8 mouse cellular contexts compared by ENCODE assay signal in genomic region chr5:123326751-123327148, GRCm38 (mm10). TPM values are rescaled to one million over a fixed set of nuclear protein-coding genes. Genes with fewer than 3 reads are reported as not detected.
DNase-seq lines count a peak whose midpoint lies in the region; ATAC-seq and TF ChIP-seq lines count a peak whose summit lies in the region.

No protein-coding gene starts in this region.

- in situ Hi-C loops in CH12.LX (cut with MboI; ENCODE audit: low pct_ligation_motif_present, low pct_unique_long_range_greater_than_20kb, low sequenced_read_pairs), result no loop called here

- 0 out of 2 replicates have a peak, but pooled peaks cover 7% of the 10 kb centered on the region for H3K4me1 ChIP-seq in forebrain, postnatal 0 days (ENCODE audit: insufficient read depth)
- peaks cover 22% of the 10 kb centered on the region for H3K4me1 ChIP-seq in forebrain, embryonic 13.5 days
- peaks cover 11 to 37% of the 10 kb centered on the region in 2 experiments for H3K4me1 ChIP-seq in CH12.LX (ENCODE audit: control insufficient read depth in 1 of 2, insufficient read depth in 2 of 2)

- H3ac ChIP-seq in myocyte (ENCODE audit: control insufficient read depth, insufficient read length), result no peak overlapping the region

- no peak for TF ChIP-seq EP300 in CH12.LX (IDR thresholded peaks at IDR 0.05; ENCODE audit: low read length)

- no peaks in the 10 kb centered on the region for H3K36me3 ChIP-seq in forebrain, postnatal 0 days (ENCODE audit: insufficient read depth)
- no peaks in the 10 kb centered on the region for H3K36me3 ChIP-seq in forebrain, embryonic 13.5 days (ENCODE audit: poor library complexity, severe bottlenecking)
- H3K36me3 ChIP-seq in CH12.LX (replicated peaks in 1 of 2; ENCODE audit: control insufficient read depth in 1 of 2, insufficient read depth in 1 of 2, low read length in 1 of 2), result no peaks in the 10 kb centered on the region
- no peaks in the 10 kb centered on the region for H3K36me3 ChIP-seq in myocyte (ENCODE audit: control insufficient read depth, insufficient read depth)

- no peaks in the 10 kb centered on the region for H3K79me2 ChIP-seq in CH12.LX (replicated peaks; ENCODE audit: control insufficient read depth, extremely low read depth, insufficient read depth, poor library complexity, severe bottlenecking)
- no peaks in the 10 kb centered on the region for H3K79me2 ChIP-seq in myocyte (ENCODE audit: control insufficient read depth, insufficient read depth)

- no peak for DNase-seq in forebrain, postnatal 0 days
- DNase-seq in CH12.LX (ENCODE audit: extremely low read depth), result peak; percentile 54
- peak; percentile 29 to 55 for DNase-seq in heart, postnatal 14 days
- DNase-seq in Muller cell, postnatal 12 days (ENCODE audit: inconsistent ontology term), result no peak
- DNase-seq in neural tube, embryonic 10.5 days (ENCODE audit: extremely low spot score, low spot score), result no peak

- H3K27ac ChIP-seq in forebrain, postnatal 0 days (ENCODE audit: low read depth, low read length), result 0 out of 2 replicates have a peak overlapping the region, but pooled peaks have one; percentile 24
- no peak overlapping the region for H3K27ac ChIP-seq in forebrain, embryonic 13.5 days
- no peak overlapping the region for H3K27ac ChIP-seq in CH12.LX (ENCODE audit: insufficient read depth, low read depth)

- dilution Hi-C loops in CH12.LX (cut with MboI; ENCODE audit: extremely low pct_ligation_motif_present, extremely low pct_unique_long_range_greater_than_20kb, low sequenced_read_pairs), result no loop called here

- 71% methylated on average over 9 of the region's 9 CpGs for WGBS in forebrain, postnatal 0 days
- WGBS in forebrain, embryonic 13.5 days, result 74% methylated on average over 9 of the region's 9 CpGs

- no peak for TF ChIP-seq POLR2A in CH12.LX (IDR thresholded peaks at IDR 0.05; ENCODE audit: low read depth, low read length)
- no peak for TF ChIP-seq POLR2A in myocyte (IDR thresholded peaks at IDR 0.05; ENCODE audit: insufficient read length, low read depth)

- H3K9me3 ChIP-seq in forebrain, postnatal 0 days (ENCODE audit: low read length), result no peaks in the 10 kb centered on the region
- no peaks in the 10 kb centered on the region for H3K9me3 ChIP-seq in forebrain, embryonic 13.5 days (replicated peaks)
- H3K9me3 ChIP-seq in CH12.LX (replicated peaks; ENCODE audit: low read length), result no peaks in the 10 kb centered on the region

- intact Hi-C loops in heart, postnatal 14 days (cut with DNase I), result no loop called here

- ATAC-seq in forebrain, postnatal 0 days, result peak; percentile 43; the same call in 1 of the 2 replicates
- ATAC-seq in forebrain, embryonic 13.5 days, result no peak
- ATAC-seq in cerebellum, adult (ENCODE audit: insufficient number of reproducible peaks, low FRiP score, low TSS enrichment), result no peak

- no peak overlapping the region for H3K4me2 ChIP-seq in forebrain, postnatal 0 days (ENCODE audit: low read depth)
- H3K4me2 ChIP-seq in forebrain, embryonic 13.5 days, result no peak overlapping the region
- H3K4me2 ChIP-seq in CH12.LX (ENCODE audit: insufficient read depth, low read depth, poor library complexity, severe bottlenecking) (no peak overlapping the region), myocyte (ENCODE audit: low read depth) (peak overlapping the region; percentile 62)

- H3K4me3 ChIP-seq in forebrain, postnatal 0 days (ENCODE audit: low read depth, low read length), result no peak overlapping the region
- H3K4me3 ChIP-seq in forebrain, embryonic 13.5 days, result no peak overlapping the region
- H3K4me3 ChIP-seq in CH12.LX (replicated peaks in 1 of 3; ENCODE audit: low read depth in 2 of 3, low read length in 2 of 3, poor library complexity in 1 of 3) (no peak overlapping the region), myocyte (no peak overlapping the region)

- H3K9ac ChIP-seq in forebrain, postnatal 0 days, result no peak overlapping the region
- H3K9ac ChIP-seq in forebrain, embryonic 13.5 days, result no peak overlapping the region
- H3K9ac ChIP-seq in CH12.LX (ENCODE audit: insufficient read depth, low read depth), result no peak overlapping the region

- no peaks in the 10 kb centered on the region for H3K27me3 ChIP-seq in forebrain, postnatal 0 days (ENCODE audit: insufficient read depth, low read length)
- no peaks in the 10 kb centered on the region for H3K27me3 ChIP-seq in forebrain, embryonic 13.5 days
- H3K27me3 ChIP-seq in CH12.LX (replicated peaks) (peaks cover 8% of the 10 kb centered on the region), myocyte (ENCODE audit: control insufficient read depth, insufficient read depth, insufficient read length) (no peaks in the 10 kb centered on the region)

- TF ChIP-seq CTCF in forebrain, postnatal 0 days (IDR thresholded peaks at IDR 0.05; ENCODE audit: low read depth), result no peak
- no peak for TF ChIP-seq CTCF in CH12.LX (conservative IDR thresholded peaks at IDR 0.05 in 1 of 2, IDR thresholded peaks at IDR 0.05 in 1 of 2; ENCODE audit: low read depth in 2 of 2, low read length in 2 of 2)

- no peak for TF ChIP-seq RAD21 in CH12.LX (IDR thresholded peaks at IDR 0.05; ENCODE audit: low read depth, low read length)

TF ChIP-seq in CH12.LX, 34 proteins besides CTCF, POLR2A, EP300 and RAD21:
- TF ChIP-seq GABPA (IDR thresholded peaks at IDR 0.05; ENCODE audit: insufficient replicate concordance, low read depth, low read length) (no peak), TCF12 (IDR thresholded peaks at IDR 0.05; ENCODE audit: low read depth, low read length) (peak; percentile 53; the same call in 1 of the 2 replicates)

TF ChIP-seq in myocyte, 11 proteins besides CTCF, POLR2A, EP300 and RAD21:
- TF ChIP-seq MAX (IDR thresholded peaks at IDR 0.05; ENCODE audit: low read depth), result no peak
- TF ChIP-seq POLR2AphosphoS2 (IDR thresholded peaks at IDR 0.05; ENCODE audit: insufficient read length, low read depth), result no peak
- TF ChIP-seq E2F4 (IDR thresholded peaks at IDR 0.05; ENCODE audit: insufficient read depth), result no peak
- no peak for TF ChIP-seq CEBPB (IDR thresholded peaks at IDR 0.05; ENCODE audit: insufficient read depth, poor library complexity, severe bottlenecking)
- TF ChIP-seq MYOD1 (IDR thresholded peaks at IDR 0.05; ENCODE audit: control insufficient read depth in 1 of 3, insufficient read length in 2 of 3, low read depth in 2 of 3), result peak in 2 of 3 experiments; percentile 32 to 57

RNA-seq across cellular contexts. Expression of gene Bcl7a, which starts 16.9 kb away (rescaled TPM):
- 47.9 and 56.0 TPM in 2 replicates for total RNA-seq in forebrain, postnatal 0 days (2014; rRNA removed)
- polyA plus RNA-seq in forebrain, postnatal 0 days (2015; fragmentation: Nextera tagmentation; extraction: Ambion mirVana), result 37.2 and 38.3 TPM in 2 replicates
- 66.4 and 75.0 TPM in 2 replicates for polyA plus RNA-seq in forebrain, embryonic 13.5 days (2015; fragmentation: Nextera tagmentation; extraction: Ambion mirVana)
- 3.6 and 4.3 TPM in 2 replicates for total RNA-seq in CH12.LX (2012; rRNA removed)
- total RNA-seq in CH12.LX (2014; rRNA removed), result 1.9 and 2.3 TPM in 2 replicates
- 6.3 and 7.2 TPM in 2 replicates for polyA plus RNA-seq in CH12.LX (2012; ENCODE audit: insufficient read length, low read depth)
- 1 to 10 TPM; 9.1 to 9.5 TPM for total RNA-seq in heart, postnatal 14 days (2021)
- 3.6 TPM for polyA plus RNA-seq in myocyte (2012; fragmentation: generic; extraction: Trizol)

Comparison
In these comparisons a context has a peak if more than half of its experiments do, and no peak if none do; other contexts are left out.
1. DNase-seq: peak in CH12.LX (single experiment) and heart, postnatal 14 days (2 of 2); none in forebrain, postnatal 0 days (single experiment), Muller cell, postnatal 12 days (single experiment) and neural tube, embryonic 10.5 days (single experiment).